Mouse (Mus musculus) CD4-positive, CD25-positive, alpha-beta regulatory T cell, adult 2 months (primary cell): ENCODE measurements at regions not wholly inside any gene's neighbourhood (a gene's known extent, or its start where the extent isn't known, plus 50 kb on each side); places are given as distances from the start of the nearest gene placed in this dataset.
"Not testable (repeated sequence)": the region's sequence is repeated elsewhere in the genome, so short reads cannot be mapped to it uniquely, and the experiment has no call there.

Experiments used
- DNase-seq: peaks from one replicate; pipeline ENCODE4 v3.0.0-alpha.2; 2012; ENCODE audit warnings: low read depth, low spot score

DNA sequence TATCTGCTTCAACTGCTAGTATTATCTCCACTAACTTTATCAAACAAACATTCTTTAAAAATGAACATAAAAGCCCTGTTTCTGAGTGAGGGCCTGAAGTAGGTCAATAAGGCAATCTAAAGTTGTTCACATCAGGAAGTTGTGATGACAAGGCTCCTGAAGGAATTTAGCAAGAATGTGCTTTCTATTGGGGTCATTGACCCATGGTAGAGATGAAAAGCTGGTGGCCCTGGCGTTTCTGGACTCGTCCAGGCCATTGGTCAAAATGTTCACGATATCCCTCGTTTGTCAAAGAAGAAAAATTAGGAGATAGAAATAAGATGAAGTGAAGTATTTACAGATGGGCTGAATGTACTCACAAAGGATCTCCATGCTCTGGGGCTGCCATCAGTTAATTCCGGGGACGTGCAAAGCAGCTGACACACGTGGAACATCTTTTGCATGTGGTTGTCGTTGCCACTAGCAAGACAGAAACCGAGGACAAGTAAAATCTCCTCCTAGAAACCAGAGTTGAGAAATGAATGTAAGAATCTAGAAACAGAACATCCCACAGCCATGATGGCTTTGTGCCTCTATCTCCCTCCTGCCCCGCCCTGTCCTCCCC, 134.1 kb downstream of the Snx18 start:
- DNase-seq = no peak

GRCm38 (mm10) chr13:113482911-113483310, 135.5 kb downstream of the Snx18 start:
- DNase-seq = no peak

DNA sequence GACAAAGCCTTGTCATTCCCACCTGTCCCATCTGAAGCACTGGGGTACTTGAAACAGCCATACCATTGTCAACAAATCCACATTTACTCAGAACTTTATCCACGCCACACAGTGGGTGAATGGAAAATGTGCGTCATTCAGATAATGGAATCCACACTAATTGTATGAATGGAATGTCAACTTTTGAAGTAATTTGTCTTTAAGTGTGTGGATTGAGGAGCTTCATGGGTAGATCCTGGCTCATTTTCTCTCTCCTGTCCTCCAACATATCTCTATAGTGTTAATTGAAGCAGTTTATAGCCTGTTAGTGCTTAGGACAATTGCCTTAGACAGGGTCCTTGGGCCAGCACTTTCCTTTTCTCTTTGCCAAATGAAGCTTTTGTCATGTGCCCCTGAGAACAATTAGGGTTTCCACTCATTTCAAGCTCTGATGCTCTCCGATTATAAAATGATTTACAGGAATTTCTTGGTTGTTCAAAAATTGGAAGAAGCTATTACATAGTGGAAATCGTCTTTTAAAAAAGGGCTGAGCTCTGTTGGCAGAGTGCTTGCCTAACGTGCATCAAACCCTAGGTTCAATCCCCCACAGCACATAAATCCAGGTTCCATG, 140.4 kb downstream of the Snx18 start:
- no peak for DNase-seq

DNA sequence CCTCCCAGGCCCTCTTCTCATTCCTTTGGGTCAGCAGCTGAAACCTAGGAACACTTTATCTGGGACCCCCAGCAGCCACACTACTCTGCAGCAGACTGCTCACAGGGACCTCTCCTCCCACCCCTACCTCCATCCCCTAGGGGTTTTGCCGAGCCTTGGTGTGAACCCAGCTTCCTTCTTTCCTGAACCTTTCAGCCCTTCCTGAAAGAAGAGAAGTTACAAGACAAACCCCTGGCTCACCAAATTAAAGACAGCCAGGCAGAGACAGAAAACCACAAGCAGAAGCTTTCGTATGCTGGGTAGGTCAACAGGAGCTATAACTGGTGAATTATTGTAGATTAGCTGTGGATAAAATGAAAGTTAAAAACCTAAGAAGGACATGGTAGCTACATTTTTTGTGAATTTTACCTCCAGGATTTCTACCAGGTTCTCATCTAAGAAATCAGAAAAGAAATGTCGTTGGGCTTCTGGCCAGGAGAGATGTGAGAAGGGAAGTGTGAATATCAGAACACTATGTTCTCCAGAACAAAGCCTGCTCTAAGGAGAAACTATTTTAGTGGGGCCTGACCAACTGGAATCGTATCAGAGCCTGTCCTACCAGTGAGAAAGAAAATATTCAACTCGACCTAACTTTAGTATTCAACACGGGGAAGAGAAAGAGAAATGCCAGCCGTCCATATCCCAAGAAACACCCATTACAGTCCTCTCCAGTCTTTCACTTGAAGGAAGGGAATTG, 147.4 kb downstream of the Snx18 start:
- DNase-seq = no peak

DNA sequence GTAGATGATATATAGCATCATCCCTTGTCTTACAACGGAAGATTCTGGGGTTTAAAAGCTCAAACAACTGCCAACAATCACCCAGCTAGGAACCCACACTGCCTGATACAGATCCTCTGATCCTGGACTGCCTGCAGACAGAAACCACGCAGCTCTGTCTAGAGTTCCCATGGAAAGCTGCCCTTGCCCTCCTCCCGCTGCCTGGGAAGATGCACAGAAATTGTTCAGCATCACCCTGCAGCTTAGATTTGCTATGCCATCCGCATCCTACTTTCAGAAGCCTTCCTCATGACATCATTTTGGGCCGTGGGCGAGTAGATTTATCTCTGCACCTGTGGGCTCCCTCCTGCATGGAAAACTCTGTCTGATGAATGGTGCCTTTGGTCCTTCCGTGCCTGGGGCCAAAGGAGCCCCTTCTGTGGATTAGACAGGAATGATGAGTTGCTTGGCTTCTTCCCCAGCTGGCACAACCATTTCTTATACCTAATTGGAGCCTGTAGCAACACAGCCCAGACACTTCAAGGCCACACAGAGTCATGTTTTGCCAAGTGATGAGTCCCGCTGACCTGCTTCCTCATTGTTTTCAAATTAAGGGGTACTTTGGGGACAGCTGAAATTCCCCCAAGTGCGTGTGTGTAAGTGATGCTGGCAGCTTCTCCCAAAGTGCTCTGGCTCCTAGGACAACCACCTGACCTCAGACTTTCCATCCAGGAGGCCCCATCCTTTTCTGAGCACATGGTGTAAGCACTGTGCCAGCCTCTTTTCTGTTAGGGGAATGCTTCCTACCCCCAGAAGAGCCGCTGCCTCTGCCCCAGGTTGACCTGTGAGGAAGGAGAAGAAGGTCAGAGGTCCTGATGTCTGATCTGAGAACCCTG, 153.9 kb downstream of the Snx18 start:
- no peak for DNase-seq

DNA sequence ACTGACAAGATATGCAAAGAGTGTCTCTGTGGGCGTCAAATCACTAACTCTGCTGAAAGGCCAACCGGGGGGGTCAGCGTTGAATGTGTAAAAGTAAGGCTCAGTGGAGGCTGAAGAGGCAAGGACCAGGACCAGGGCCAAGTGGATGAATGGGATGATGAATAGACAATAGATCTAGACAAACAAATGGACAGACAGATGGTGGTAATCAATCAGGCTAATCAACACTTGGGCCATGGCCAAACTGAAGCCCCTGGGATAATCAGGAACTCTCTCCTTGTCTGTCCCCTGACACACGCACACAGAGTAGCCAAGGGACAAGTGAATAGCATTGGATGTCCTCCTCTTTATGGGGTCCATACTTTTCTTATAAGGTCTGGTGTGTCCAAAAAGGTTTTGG, 154.9 kb downstream of the Snx18 start:
- DNase-seq = no peak

DNA sequence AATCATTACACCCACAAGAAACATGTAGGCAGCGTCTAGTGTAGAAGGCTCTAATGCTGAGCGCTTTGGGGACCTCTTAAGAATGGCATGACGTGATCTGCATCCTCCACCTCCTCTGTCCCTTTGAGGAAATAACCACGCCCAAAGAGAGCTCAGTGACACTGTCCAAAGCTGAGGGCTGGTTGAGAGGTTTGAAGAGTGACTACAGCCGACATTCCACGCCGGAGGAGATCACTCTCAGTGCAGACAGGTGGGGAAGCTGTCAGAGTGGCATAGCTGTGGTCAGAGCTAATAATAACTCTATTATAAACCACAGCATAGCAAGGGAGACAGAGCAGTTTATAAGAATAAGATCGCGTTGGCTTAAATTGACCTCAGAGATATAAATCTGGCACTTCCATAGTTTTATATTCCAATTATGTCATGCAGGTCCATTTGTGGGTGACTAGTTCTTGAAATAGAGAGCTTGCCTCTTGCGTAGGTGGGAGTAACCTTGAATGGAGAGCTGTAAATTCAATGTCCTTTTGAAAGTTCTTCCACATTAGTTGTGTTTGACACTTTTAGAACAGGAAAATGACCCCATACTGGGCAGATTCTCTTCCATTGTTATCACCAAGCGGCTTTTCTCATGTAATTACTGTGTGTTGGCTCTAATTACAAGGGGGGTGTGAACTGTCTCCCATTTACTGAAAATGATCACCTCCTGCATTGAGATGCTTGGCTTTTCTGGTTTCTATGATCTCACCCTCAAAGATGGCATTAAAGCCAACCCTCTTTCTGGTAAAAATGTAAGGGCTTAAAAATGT, 161.7 kb downstream of the BC067074 start:
- DNase-seq = no peak

- DNase-seq = no peak
These were observed 155.4 kb downstream of the BC067074 start for GRCm38 (mm10) chr13:113448378-113448777.

GRCm38 (mm10) chr13:113446226-113446625, 153.3 kb downstream of the BC067074 start:
- no peak for DNase-seq

- not testable (repeated sequence) for DNase-seq
These were observed 151.5 kb downstream of the BC067074 start for GRCm38 (mm10) chr13:113444481-113444880.

DNA sequence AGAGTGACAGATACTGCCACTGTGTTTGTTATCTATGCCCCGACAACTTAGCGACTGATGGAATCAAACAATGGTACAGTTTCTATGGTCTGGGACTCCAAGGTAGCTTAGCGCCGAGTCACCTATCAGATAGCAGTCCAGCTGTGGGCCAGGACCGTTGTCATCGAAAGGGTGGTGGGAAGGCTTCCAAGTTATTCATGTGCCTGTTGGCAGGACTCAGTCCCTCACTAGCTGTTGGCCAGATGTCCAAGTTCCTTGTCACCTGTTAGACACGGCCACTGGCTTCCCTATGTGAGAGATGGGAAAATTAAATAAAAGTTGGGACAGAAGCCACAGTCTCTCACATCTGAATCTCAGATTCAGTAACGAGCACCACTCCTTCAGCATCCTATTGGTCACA, 150.1 kb downstream of the BC067074 start:
- DNase-seq = no peak

DNA sequence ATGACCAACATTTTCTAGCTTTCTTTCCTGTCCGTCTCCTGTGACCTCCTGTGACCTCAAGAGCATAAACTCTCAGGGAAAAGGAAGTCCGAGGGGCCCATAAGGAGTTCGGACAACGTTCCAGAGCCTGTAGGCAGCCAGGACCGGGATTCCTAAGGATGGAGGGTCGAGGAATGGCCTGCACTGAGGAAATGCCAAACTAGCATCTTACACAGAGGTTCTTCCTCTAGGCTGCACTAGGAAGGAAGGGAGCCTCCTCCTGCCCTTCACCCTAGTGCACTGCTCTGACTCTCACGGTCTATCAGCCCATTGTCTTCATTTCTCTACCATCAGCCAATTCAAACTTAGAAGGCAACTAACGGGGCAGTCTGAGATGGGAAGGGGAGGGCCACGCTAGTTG, 149.2 kb downstream of the BC067074 start:
- no peak for DNase-seq

DNA sequence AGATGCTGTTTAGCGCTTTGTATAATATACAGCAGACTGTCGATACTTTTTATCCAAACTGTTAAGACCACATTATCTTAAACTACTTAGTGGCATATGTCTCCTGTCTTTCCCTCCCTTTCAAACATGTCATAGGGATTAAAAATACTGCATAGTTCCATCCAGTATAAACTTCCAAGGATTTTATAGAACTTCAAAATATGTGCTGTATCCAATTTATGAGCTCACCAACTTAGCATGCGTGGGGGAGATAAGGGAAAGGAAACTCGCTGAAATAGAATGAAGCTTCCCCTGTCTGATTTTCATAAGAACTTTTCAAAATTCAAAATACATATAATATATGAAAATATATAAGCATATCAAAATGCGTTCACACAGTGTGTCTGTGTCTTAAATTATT, 147.2 kb downstream of the BC067074 start:
- no peak for DNase-seq

DNA sequence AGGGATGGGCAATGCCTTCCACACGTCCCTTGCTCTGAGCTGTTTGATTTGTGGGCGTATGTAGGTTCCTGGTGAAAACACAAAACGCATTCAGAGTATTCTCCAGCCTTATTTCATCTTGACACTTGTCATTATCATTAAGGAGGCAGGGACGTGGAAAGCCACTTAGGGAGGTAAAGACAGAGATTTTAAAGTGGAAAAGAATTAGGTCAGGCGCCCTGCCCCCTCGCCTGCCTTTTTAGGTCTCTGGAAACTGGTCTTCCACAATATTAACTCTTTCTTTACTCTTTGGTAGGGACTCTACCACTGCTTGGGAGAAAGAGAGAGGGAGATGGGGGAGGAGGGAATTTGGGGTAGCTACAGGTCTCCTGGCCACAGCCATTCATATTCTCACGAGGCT, 146.6 kb downstream of the BC067074 start:
- DNase-seq = no peak

DNA sequence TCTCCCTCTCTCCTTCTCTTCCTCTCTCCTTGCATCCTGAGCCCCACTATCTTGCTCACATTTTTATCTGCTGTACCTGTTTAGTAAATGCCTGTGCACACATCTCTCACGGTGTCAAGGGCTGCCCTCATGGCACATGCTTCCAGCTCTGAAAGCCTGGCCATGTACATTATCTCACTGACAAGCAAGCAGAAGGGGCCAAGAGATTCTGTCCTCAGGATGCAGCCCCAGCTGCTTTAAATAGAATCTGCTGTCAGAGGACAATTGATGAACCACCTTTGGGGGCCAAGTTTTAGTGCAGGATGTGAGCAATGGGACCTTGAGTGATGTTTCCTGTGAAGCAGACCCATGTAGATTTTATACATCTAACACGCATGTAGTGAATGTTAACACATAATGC, 145.9 kb downstream of the BC067074 start:
- no peak for DNase-seq

DNA sequence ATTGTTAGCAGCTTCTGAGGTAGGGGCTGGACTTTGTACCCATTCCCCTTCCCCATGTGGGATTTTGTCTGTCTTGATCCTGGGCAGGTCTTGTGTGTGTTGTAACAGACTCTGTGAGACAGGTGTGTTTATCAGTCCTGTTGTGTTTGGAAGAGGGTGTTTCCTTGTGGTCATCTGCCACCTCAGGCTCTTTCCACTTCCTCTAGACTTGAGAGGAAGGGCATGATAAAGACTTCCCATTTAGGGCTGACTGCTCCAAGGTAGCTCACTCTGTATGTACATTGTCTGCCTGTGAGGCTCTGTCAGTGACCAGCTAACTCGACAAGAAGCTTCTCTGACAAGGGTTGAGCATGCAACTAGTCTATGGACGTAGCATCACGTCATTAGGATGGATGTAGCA, 143.3 kb downstream of the BC067074 start:
- DNase-seq = no peak

DNA sequence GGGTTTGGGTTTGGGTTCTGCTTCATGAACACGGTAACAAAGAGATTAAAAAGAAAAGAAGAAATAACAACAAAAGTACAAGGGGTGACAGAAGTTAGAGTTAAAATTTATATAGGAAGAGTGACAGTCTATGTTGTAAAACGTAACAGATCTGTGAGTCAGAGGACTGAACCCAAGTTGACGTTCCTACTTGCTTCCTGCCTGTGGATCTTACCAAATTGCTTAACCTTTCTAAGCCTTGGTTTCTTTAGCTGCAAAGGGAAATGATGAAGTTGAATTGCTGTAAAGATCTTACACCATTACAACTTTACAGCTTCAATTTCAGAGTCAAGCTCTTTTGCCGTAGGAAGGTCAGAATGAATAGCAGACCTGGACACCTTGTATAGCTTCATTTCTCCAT, 142.2 kb downstream of the BC067074 start:
- no peak for DNase-seq

- DNase-seq = no peak
These were observed 140.5 kb downstream of the BC067074 start for GRCm38 (mm10) chr13:113433456-113433855.

DNA sequence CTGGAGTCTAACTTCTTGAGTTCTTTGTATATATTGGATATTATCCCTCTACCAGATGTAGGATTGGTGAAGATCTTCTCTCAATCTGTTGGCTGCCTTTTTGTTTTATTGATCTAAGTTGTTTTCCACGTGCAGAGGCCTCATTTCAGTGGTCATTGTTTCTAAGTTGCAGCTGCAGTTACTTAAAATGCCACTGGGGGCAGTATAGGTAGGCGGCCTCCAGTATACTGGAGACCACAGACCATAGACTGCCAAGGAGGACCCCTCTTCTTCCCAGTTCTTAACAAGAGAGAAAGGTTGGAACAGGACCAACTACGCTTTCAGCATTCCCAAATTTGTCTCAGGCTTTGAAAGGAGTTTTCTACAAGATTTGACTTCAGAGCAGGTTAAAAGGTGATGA, 136.7 kb downstream of the BC067074 start:
- peak; percentile 54 for DNase-seq
